Mouse (Mus musculus) mouse trophoblast stem cell (cell line): ENCODE data around the gene Mdga1.
"Not testable (repeated sequence)": the region's sequence is repeated elsewhere in the genome, so short reads cannot be mapped to it uniquely, and the experiment has no call there.

ENCODE experiments used
- in situ Hi-C, 2 experiments: fragments of 300-500 bp; cut with MseI, MboI; formaldehyde crosslinking; loops; 2 replicates in 1 of 2; 3 replicates in 1 of 2; pipeline ENCODE4 v1.15.1; 2025

The Mdga1 gene

DNA sequence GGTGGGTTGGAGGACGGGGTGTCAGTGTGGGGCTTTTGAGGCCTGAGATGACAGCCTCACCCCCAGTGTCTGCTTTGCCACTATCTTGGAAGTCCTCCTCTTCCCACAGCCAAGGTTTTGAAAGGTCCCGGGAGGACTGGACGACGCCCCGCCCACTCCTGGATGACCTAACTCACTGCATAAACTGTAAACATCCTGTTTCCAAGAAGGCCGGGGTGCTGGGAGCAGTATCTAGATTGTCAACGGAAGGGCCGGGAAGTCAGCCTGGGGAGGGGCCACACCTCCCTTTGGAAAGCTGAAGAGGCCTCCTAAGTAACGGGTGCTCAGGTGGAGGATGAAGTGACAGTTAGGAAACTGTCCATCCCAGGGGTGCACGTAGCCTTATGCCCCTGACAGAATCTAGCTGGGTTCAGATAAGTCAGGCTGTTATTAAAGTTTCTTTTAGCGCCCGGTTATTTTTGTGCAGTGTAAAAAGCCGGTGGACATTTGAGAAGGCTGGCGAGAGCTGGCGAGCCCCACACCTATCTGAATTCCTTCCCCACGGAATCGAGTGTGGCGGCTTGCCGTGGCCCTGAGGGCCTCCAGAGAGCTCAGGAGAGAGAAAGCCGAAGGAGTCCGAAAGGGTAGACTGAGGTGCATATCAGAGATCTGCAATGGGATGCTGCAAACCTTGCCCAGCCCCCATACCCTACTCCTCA, 170.3 kb downstream of the Mdga1 start:
- in situ Hi-C loops = loop anchor here in 1 of 2 experiments (5.0 kb wide), 1 partner anchor 88 kb away; no protein-coding TSS in a partner anchor

DNA sequence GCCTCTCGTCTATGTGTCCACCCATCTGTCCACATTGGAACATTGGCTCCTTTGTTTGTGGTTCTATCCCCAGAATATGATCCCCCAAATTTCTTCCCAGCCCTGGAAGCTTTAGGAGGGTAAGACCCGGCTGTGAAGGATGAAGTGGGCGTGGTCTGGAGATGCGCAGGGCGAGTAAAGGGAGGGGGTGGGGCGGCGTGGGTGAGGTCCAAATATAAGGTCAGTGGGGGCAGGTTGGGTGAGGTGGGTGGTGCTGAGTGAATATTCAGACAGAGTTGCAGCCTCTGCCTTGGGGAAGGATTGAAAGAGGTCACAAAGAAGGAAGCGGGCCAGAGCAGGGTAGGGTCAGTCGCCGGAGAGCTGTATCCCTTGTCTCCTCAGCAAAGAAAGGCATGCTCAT, 171.7 kb downstream of the Mdga1 start:
- in situ Hi-C loops = no loop called here

DNA sequence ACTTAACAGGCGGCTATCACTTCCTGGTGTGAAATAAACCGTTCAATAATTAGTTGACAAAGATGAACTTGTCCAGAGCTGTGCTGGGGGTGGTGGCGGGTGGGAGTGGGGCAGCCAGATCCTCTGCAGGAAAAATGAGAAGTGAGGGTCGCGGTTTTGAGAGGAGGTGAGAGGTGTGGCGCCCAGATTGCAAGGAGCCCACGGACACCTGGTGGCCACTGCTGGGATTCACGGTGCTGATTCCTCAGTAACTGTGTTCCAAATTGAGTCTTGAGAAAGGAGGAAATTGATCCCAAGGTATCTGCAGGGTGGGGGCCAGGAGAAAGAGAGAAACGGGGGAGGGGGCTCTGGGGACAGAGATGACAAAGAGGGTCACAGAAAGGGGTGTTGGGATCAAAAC, 173.1 kb downstream of the Mdga1 start:
- in situ Hi-C loops = no loop called here

DNA sequence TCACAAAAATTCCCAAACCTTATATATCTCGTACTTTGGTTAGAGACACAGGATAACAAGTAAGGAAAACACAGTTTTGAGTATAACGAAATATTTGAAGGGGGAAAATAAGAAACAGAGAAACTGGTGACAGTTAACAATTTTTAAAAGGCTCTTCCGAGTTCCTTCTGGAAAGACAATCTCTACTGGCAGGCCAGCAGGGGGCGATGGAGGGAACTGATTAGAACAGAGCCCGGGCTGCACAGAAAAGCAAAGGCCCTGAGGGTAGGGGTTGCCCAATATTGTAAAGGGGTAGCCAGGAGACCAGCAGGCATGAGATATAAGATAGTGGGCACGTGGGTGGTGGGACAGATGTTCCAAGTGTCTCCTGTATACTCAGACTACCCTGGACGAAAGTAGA, 173.8 kb downstream of the Mdga1 start:
- in situ Hi-C loops = no loop called here

DNA sequence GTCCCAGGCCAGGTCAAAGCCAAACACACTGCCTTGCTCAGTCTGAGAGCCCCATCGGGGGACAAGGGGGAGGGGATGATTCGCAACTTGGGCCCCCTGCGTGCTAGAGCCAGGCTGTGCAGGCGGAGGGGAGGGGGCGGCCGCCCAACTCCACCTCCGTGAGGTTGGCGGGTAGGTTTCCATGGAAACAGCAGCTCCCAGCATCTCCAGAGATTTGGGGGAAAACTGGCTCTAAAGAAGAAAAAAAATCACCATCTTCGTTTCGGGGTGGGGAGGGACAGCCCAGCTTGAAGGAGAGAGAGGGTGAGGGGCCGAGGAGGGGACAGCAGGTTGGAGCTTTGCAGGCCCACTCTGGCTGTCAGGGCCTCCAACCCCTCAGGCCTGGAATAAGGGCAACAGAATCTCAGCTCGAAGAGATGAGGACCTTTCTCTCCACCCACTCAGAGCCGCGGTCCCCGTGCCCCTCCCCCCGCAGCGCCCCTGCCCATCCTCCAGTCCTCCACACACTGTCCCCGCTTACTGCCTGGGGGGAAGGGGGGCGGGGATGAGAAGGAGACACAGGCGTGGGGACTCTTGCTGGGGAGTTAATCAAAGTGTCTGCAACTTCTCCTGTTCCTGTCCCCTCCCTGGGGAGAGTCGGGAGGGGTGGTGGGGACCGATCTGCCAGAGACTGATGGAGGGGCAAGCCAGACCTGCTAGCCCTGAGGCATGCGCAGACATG, 174.7 kb downstream of the Mdga1 start:
- in situ Hi-C loops = no loop called here

DNA sequence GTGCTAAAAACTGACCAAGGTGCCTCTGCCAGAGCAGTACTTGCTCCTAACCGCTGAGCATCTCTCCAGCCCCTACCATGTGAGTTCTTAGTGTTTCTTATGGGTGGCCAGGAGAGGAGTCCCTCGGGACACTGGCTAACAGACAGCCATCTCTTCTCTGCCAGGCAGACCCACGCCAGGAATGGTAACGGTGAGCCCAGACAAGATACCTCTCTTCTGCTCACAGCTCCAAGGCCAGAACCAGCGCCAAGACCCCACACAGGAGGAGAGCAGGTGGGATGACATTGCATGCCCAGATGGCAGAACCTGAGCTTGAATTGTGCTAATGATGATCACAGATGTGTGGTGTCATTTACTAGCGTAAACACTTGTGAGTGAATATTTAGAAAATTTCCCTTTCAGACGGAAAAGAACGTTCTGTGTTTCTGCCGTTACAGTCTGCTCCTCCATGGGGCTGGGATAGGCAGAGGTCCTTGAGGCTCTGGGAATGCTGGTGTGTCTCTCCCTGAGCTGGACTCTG, 178.3 kb downstream of the Mdga1 start:
- in situ Hi-C loops = no loop called here

DNA sequence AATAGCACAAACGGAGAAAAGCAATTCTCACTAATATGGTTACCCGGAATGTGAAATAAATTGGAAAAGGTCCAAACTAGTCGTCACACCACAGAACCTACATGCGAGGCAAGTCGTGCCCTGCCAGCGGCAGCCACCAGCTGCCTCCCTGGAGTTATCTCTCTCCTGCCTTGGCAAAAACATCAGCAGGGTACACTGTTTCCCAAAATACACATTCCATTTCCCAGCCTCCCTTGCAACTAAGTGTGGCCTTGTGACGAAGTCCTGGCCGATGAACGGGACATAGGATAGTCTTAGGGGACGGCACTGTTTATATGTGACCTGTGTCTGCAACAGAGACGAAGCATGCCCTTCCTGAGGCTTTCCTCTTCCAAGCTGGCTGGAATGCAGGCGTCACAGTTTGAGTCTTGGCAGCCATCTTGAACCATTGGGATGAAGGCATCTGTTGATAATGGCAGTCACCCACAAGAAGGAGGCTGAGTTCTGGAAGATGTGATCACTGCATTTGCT, 179.6 kb downstream of the Mdga1 start:
- in situ Hi-C loops = no loop called here

DNA sequence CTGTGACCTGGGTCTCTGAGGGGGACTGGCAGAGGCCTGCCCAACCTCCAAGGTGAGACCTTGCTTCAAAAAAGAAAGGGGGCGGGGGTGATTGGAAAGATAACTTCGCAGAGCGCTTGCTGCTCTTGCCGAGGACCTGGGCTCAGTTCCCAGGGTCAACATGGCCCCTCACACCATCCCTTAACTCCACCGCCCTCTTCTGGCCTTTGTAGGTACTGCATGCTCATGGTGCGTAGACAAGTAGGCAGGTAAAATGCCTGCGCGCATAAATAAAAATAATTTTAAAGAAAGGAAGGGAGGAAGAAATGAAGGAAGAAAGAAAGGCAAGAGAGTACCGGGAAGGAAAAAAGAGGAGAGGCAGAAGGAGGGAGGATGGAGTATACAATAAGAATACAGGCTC, 180.2 kb downstream of the Mdga1 start:
- in situ Hi-C loops = no loop called here

DNA sequence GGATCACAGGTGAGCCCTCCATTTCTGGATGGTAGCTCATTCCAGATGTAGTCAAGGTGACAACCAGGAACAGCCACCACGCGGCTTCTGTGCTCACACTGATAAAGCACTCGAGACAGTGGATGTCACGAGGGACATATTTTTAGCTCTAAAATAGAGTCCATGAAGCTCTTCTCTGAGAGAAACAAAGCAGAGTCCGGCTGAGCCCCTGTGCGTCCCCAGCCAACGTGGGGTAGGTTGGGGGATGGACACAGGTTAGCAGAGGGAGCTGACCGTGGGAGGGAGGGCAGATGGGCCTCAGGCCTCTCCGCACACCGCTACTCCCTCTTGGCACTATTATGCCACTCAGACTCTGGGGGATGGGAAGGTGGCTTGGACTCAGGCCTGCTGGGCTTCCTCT, 181.3 kb downstream of the Mdga1 start:
- in situ Hi-C loops = no loop called here

DNA sequence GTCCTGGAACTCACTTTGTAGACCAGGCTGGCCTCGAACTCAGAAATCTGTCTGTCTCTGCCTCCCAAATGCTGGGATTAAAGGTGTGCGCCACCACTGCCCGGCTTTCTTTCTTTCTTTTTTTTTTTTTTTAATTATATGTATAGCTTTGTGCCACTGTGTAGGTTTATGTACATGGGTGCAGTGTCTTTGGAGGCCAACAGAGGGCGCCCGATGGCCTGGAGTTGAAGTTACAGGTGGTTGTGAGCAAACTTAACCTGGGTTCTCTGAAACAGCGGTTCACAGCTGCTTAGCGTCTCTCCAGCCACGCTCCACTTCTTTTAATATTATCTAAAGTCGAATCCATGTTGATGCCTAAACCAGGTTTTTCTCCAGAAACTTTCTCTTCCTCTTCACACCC, 185.1 kb downstream of the Mdga1 start:
- in situ Hi-C loops = no loop called here

DNA sequence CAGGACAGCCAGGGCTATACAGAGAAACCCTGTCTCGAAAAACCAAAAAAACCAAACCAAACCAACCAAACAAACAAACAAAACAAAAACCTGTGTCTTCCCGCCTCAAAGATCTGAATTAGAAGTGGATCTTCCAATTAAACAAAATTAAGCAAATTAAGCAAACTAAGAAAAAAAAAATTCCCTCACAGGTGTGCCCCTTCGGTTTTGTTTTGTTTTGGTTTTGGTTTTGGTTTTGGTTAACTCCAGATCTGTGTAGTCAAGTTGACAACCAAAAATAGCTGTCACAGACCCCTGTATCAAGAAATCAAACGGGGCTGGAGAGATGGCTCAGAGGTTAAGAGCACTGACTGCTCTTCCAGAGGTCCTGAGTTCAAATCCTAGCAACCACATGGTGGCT, 188.4 kb downstream of the Mdga1 start:
- in situ Hi-C loops = not testable (repeated sequence)

DNA sequence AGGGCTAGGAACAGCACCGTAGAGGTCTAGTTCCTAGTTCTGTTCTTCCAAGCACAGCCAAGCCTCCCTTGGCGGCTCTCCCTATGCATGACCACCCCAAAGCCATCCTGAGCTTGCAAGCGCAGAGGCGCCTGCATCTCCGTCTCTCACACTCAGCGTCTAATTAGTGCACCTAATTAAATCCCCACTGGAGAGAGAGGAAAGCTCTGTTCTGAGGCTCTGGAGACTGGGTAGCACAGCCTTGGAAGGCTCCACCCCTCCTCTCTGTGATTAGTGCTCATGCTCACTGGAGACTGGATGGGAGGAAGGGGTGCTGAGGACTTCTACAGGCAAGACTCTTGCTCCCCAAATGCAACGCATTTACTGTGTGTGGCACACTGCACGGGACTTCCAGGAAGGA, 191.9 kb downstream of the Mdga1 start:
- in situ Hi-C loops = no loop called here
